Mouse (Mus musculus): ENCODE data around the gene Sema3a.
"Not testable (repeated sequence)": the region's sequence is repeated elsewhere in the genome, so short reads cannot be mapped to it uniquely, and the experiment has no call there.

Sema3a gene

GRCm38 (mm10) chr5:13421276-13421925, 296.2 kb downstream of the Sema3a start:
- no peak for DNase-seq (ENCODE audit: extremely low spot score)

- no peak for DNase-seq (ENCODE audit: extremely low spot score)
Observed at GRCm38 (mm10) chr5:13428702-13429101, 303.5 kb downstream of the Sema3a start.

DNA sequence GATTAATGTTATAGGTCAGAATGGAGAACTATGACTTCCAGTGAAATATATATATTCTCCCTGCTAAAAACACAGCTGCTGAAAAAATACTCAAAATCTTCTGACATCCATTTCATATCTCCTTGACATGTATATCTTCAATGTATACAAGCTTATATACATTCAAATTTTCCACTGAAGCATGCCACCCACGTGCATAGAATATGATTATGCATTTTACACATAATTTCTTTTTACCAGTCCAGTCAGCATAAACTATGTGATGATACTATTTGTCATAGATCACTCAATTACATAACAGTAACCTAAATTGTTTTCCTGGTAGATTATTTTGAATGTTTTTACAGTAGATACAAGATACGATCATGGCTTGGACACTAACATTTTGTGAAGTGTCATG, 306.6 kb downstream of the Sema3a start:
- DNase-seq (ENCODE audit: extremely low spot score), result no peak

GRCm38 (mm10) chr5:13432574-13432973, 307.4 kb downstream of the Sema3a start:
- DNase-seq (ENCODE audit: extremely low spot score), result no peak

GRCm38 (mm10) chr5:13433303-13433702, 308.1 kb downstream of the Sema3a start:
- DNase-seq (ENCODE audit: extremely low spot score), result no peak

GRCm38 (mm10) chr5:13441112-13441511, 315.9 kb downstream of the Sema3a start:
- DNase-seq (ENCODE audit: extremely low spot score), result no peak

DNA sequence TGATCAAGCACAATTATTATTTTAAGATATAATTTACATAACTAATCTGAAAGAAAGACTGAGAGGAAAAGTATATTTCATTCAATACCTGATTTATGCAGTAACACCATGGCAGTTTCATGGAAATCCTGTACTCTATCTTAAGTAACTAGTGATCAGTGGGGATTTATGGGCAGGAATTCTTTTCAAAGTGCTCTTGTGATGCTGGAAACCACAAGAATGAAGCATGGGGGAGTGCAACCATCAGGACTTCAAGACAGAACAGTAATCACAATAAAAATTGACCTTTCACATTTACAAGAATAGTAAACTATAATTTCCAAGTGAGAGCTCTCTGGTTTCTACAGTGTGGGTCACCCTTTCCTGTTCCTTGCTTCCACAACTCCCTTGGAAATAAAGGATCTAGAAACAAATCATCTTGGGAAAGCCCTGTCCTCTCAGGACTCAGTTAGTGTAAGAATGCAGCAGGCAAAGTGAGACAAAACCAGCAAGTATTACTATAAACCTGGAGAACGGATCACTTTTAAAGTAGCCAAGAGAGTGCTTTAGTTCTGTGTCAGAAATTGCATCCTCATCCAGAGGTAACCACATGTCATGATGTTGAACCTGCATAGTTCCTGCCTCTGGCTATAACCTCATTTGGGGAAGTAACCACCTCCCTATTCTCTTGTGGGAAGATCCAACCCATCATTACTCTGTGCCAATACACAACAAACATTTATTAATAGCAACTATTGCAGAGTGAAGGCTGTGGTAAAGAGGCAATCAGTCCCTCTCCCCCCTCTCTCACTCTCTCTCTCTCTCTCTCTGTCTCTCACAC, 335.2 kb downstream of the Sema3a start:
- no peak for DNase-seq (ENCODE audit: extremely low spot score)

- no peak for DNase-seq (ENCODE audit: extremely low spot score)
Observed at GRCm38 (mm10) chr5:13468856-13469255, 343.6 kb downstream of the Sema3a start.

DNA sequence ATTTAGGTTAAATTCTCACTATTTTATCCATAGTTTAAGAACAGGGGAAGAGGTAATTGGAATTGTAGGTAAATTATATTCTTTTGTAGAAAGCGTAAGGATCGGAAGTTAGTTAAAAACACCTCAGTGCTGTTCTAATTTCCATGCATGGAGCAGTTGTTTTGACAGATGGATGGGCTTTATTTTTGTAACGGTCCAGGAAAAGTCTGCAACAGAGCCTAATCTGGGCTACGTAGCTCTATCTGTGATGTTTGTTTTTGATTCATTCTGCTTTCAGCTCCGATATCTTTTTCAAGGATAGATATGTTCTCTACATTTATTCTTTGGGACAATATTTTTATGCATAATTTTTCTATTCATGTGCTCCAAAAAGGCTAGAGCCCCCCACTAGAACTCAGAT, 344.2 kb downstream of the Sema3a start:
- DNase-seq (ENCODE audit: extremely low spot score), result no peak

- no peak for DNase-seq (ENCODE audit: extremely low spot score)
Observed at GRCm38 (mm10) chr5:13470057-13470905, 345.1 kb downstream of the Sema3a start.

GRCm38 (mm10) chr5:13477653-13478052, 352.4 kb downstream of the Sema3a start:
- DNase-seq (ENCODE audit: extremely low spot score), result no peak

GRCm38 (mm10) chr5:13488671-13489070, 363.5 kb downstream of the Sema3a start:
- DNase-seq (ENCODE audit: extremely low spot score), result peak; percentile 47

DNA sequence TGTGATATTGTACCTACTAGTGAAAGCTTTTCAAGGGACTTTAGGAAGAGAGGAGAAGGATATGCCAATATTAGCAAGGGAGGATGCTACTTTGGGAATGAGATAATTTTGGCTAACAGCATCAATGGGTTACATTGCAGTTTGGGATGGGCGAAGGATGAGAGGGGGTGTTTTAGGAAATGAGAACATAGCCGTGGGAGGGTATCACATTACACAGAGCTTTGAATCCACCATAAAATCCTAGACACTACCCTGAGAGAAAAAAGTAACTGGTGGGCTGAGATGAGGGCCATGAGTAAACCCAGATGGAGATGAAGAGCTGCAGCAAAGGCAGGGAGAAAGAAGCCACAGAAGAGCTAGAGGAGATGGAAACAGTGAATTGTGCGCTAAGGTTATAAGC, 370.8 kb downstream of the Sema3a start:
- not testable (repeated sequence) for DNase-seq (ENCODE audit: extremely low spot score)

GRCm38 (mm10) chr5:13499835-13500234, 374.6 kb downstream of the Sema3a start:
- DNase-seq (ENCODE audit: extremely low spot score), result no peak

DNA sequence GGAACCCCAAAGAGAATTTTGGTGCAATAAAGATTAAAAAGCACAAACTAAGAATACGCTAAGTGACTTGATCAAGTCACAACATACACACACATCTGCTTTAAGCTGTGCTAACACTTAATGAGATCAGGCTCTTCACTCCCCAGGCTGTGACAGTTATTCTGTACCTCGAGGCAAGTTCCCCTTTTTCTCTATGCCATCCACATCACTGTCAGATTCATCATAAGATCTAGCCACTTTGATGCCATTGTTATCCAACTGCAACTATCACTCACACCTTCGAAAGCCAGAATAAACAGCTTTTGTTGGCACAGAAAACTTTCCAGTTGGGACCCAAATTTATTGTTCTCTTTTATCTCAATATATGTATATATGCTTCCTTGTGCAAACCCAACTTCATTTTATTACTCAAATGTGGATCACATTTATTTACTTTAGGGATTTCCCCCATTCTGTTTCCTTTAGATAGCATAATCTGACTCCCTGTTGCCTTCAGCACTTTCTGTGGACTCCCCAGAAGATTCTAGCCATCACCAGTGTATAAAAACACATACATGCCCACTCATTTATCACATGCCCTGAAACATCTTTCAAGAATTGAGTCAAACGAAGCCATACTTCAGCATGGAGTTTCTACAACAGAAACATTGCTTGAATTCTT, 380.8 kb downstream of the Sema3a start:
- DNase-seq (ENCODE audit: extremely low spot score), result no peak

DNA sequence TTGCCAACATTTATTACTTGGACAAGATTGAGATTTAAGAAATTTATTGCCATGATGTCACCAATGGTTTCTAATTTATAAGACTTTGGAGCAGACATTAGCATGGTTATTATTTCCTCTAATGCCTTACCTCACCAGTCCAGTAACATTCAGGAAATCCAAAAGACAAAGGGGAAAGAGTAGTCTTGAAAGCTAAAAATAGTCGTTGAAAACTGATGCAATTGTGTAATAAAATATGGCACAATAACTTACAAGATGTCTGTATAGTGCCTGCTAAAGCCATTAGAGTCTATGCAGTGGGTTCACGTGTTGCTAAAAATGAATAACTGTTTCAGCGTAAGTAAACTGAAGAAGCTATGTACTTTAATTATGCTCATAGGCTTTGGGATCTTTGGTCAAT, 383.9 kb downstream of the Sema3a start:
- no peak for DNase-seq (ENCODE audit: extremely low spot score)

DNA sequence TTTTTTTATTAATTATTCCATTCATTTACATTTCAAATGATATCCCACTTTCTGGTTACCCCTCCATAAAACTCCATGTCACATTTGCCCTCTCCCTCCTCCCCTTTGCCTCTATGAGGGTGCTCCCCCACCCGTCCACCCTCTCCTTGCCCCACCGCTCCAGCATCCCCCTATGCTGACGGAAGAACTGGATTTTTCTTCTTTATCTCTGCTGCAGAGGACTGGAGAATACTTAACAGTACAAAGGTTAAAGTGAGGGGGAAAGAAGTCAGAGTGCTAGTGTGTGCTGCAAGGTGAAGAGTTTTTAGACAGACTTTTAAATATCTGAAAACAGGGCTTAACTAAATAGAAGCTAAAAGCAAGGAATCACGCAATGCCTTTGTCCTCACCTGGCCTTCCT, 391.8 kb downstream of the Sema3a start:
- DNase-seq (ENCODE audit: extremely low spot score), result no peak

DNA sequence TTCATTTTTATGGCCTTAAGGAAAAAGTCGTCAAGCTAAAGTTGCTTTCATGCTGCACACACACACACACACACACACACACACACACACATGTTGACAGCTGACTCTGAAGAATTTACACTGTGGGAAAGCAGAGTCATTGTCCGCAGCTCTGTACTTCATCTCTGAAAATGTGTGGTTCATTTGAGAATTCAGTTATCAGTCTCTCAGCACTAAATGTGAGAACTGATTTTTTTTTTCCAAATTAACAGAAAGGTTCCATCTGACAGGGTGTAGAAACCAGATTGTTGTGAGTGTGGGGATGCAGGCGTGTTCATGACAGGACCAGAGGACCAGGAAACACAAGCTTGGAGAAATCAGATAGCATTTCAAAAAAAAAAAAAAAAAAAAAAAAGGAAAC, 400.4 kb downstream of the Sema3a start:
- no peak for DNase-seq (ENCODE audit: extremely low spot score)

GRCm38 (mm10) chr5:13527037-13527464, 401.8 kb downstream of the Sema3a start:
- peak; percentile 43 for DNase-seq (ENCODE audit: extremely low spot score)

GRCm38 (mm10) chr5:13529226-13529625, 404.0 kb downstream of the Sema3a start:
- peak; percentile 69 for DNase-seq (ENCODE audit: extremely low spot score)

GRCm38 (mm10) chr5:13547472-13548209, 422.4 kb downstream of the Sema3a start:
- DNase-seq (ENCODE audit: extremely low spot score), result peak; percentile 42
